Mouse (Mus musculus): ENCODE data around the gene Cdh22.

DNA sequence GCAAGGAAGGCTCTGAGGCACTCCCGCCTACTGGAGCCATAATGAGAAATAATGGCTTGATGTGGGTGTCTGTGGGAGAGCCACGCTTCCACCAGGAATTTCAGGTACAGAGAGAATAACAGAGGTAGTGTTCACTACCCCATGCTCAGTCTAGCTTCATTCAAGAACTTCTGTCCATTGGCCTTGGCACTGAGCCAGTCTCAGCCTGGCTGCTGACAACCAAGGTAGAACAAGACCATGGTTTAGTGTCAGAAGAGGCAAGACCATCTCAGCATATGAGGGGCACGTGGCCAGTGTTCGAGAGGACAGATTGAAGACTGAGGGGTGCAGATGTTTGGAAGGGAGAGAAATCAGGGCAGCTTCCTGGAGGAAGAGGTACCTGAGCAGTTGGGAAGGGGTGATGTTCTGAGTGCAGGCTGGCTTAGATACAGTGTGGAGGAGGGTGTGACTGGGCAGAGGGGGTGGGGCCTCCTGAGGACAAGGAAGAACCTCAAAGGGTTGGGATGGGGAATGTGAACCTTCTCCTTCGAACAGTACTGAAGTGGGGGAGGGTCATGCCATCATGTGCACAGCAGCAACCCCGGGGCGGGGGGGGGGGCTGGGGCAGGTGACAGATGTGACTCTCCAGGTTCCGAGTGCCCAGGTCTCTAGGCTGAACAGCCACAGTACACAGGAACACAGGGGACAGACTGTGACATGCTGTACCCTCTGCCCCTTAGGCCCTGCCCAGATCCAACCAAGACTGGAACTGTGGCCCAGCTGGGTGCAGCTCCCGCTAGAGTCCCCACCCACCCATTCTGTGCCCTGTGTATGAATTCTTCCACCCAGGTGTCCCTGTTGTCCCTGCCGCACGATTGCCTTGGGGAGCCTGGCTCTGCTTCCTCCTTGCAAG, 52.3 kb downstream of the Cdh22 start:
- TF ChIP-seq POLR2A (IDR thresholded peaks at IDR 0.05; ENCODE audit: low read depth, low read length) (no peak), CTCF (conservative IDR thresholded peaks at IDR 0.05; ENCODE audit: insufficient read depth, insufficient read length, low read depth, low read length) (no peak)

All from kidney, adult 2 months (tissue).